Mouse (Mus musculus): ENCODE results near the gene Ppcs. TPM values are rescaled to one million over a fixed set of nuclear protein-coding genes. Genes with fewer than 3 reads are reported as not detected.

Ppcs gene
- total RNA-seq (2014; fragmentation: Nextera tagmentation), result 6.3 and 13.0 TPM in 2 replicates
- total RNA-seq (2017), result 3.8 and 4.8 TPM in 2 replicates

DNA sequence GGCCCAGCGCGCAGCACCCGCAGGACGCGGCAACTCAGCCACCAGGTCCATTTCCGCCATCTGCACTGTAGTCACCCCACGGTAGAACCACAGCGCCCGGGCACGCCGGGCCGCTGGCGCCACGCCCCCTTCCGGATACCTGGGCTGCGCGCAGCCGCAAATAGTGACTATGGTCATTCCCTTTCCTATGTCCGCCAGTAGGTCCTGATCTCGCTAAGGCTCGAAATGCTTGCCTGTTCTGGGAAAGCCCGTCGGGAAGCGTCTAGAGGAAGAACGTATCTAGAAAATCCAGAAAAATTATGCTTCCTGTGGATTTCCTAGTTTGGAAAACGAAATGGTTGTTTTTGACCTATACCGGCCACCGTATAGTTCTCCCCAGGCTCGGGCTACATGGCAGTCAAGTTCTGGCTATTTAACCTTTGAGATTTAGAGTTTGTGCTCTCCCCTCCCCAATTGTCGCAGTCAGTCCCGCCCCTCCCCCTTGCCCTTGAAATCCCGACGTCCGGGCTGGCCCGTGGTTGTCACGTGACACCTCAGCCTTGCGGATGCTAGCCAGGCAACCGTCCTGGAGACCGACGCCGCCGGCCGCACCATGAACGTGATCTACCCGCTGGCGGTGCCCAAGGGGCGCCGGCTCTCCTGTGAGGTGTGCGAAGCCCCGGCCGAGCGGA is at the start of gene Ppcs, which contains the start of gene Zmynd12:
Gene Ppcs (minus strand): TSS at position 127 of the 671 bp plus-strand sequence.
Gene Zmynd12 (plus strand): TSS at position 521 of the 671 bp plus-strand sequence.
- peak; percentile 69 for ATAC-seq (replicated peaks; ENCODE audit: low FRiP score, low TSS enrichment, poor library complexity, severe bottlenecking)

DNA sequence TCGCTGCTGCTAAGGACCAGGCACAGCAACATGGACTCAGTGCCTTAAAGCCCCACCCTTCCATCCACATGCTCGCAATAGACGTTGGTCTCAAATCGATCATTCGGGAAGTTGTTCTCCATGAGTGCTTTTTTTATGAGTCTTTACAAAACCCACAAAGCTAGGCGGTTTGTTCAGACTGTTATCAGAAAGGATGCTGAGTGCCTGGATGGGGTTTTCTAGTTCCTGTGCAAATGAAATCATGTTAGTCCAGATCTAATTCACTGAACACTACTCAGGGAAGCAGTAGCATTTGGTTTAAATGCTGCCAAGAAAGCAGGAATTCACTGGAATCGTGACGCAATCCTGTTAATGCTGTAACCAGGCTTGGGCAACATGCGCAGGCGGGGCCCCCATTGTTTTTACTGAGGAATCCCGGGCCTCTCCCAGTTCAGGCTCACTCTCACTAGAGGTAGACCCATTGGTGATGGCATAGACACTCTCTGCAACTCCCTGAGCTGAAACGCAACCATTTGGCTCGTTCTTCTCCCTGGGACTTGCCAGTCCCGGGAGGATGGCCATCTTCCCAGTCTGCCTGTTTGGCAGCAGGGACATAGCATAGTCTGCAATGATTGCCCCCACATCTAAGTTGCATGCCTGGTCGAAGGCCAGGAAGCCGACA is 45.6 kb upstream of the Ppcs start:
- no peak for ATAC-seq (replicated peaks; ENCODE audit: low FRiP score, low TSS enrichment, poor library complexity, severe bottlenecking)

DNA sequence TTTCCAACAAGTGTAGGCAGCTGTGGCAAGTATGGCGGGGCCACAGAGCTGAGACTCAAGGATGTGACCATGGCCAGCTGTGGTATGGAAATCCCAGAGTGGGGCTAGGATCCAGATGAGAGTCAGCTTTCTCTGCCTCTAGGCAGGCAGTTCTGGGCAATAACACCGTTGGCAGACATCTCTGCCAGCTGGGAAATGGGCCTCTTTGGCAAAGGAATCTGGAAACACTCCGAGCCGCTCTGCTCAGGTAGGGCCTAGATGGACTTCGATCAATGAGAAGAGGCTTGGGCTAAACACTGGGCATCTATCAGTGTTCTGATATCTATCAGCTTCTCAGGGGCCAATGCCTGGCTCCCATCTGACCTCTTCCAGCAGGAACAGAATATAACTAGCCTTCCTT is 43.6 kb upstream of the Ppcs start:
- ATAC-seq (replicated peaks; ENCODE audit: low FRiP score, low TSS enrichment, poor library complexity, severe bottlenecking), result no peak

DNA sequence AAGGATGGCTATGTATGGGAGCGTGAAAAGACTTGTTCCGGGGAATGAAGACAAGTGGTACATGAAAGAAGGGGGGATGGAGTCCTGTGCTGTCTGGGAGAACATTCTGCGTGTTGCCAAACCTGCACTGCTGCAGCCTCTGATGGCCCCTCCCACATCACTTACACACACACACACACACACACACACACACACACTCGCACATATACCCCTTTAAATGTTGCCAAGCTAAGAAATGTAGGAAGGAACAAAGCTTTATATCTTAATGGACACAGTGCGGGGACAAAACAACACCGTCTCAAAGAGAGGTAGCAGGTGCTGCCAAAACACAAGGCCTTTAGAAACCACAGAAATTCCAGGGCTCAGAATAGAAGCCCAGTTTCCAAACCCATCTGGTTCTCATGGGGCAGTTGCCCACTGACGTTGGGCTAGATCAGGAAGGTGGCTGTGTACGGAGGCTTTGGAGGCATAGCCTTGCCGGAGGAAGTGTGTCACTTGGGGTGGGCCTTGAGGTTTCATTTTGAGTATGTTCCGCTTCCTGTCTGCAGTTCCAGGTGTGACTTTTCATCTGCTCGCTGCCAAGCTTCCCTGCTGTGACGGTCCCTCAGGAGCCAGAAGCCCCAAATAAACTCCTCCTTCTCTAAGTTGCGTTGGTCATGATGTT is 41.7 kb upstream of the Ppcs start:
- ATAC-seq (replicated peaks; ENCODE audit: low FRiP score, low TSS enrichment, poor library complexity, severe bottlenecking), result no peak

DNA sequence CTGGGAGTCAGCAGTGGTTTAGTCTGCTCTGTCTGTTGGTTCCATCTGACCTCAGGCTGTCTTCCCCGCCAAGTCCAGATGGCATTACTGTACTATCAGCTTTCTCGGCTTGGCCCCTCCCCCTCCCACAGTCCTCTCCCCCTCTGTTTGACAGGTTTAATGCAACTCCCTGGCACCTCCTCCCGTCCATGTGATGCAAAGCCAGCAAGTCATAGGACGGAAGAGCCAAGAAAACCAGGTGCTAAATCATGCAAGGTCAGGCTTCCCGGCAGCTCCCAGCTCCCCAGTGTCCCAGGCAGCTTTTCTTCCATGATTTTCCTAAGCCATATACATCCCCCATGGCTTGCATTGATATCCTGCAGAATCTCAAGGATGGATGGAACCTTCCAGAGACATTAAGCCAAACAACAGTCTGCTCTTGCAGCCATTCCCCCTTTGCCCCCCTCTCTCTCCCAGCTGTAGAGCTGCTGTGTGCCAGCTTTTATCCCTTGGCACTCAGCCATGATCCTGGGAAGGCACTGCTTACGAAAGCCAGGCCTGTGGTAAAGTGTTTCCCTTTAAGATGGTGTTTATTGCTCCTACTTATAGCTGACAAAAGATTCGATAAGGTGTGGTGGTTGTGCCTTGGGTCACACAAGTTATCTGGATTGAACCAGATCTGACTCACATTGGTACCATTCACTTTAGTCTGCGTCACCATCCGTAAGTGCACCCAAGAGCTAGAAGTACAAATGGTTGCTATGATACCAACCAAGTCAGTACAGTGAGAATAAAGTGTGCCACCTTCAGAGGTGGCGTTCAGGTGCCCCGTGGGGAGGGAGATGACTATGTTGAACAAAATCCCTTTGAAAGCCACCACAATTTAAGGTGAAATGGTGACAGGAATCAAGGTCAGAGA is 40.9 kb upstream of the Ppcs start:
- ATAC-seq (replicated peaks; ENCODE audit: low FRiP score, low TSS enrichment, poor library complexity, severe bottlenecking), result no peak

DNA sequence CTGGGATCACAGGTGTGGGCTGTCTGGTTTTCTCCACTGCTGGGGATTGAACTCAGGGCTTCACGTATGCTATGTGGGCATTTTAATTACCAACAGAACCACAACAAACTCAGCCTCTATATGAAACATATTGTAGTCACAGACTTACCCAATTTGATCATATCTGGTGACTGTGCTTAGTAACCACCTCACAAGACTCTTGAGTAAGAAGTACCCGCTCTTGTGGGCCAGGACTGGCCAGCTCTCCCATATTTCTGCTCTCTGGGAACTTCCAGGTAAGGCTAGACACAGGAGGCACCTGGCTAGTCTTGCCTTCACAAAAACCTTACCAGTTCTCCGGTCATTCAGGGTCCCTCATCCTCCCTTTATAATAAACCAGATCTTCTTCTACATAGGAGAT is 40.2 kb upstream of the Ppcs start:
- no peak for ATAC-seq (replicated peaks; ENCODE audit: low FRiP score, low TSS enrichment, poor library complexity, severe bottlenecking)

DNA sequence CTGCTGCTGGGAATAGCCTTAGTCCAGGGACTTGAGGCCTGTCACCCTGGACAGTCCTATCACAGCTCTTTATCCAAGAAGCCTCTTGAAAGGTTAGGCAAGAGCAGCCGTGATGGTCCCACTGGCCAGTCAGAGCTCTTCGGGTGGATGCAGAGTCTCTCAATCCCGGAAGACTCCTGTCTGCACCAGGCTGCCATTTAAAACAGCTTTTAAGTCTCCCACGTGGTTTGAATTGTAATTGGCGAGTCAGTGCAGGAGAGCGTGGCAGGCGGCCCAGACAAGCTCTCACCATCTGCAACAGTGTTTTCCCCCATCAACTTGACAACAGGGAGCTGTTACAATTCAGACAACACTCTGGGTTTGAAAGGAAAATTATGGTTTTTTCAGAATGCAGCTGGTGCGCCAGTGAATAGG is 38.5 kb upstream of the Ppcs start:
- no peak for ATAC-seq (replicated peaks; ENCODE audit: low FRiP score, low TSS enrichment, poor library complexity, severe bottlenecking)

DNA sequence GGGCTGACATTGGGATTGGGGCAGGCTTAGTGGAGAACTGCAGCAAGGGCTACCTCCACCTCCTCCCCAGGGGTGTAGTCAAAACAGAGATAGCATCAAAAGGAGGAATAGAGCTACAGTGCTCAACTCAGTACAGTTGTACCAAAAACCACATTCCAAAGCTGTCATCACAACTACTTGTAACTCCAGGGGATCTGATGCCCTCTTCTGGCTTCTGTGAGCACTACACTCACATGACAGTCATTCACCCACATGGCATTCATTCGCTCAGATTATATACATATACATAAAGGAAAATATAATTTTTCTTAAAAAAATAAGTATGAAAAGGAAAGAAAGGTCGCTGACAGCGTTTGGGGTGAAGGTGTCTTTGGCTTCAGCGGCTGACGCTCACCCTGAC is 38.1 kb upstream of the Ppcs start:
- ATAC-seq (replicated peaks; ENCODE audit: low FRiP score, low TSS enrichment, poor library complexity, severe bottlenecking), result peak; percentile 61

DNA sequence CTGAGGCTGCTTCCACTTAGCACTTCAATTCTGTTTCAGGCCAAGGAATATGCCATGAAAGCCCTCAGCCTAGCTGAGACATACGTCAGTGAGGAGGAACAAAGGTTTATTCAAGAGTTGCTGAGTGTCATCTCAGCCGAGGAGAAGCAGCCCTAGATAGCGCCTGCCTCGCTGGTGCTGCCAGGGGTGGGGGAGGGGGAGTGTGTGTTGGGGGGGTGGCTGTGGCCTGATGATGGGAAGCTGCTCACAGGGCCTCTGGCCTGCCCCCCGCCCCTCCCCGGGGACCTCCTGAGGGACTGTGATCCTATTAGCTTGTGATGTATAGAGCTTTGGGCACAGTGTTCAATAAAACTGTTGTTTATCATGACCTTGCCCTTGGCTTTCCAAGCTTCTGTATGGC is 31.3 kb upstream of the Ppcs start:
- no peak for ATAC-seq (replicated peaks; ENCODE audit: low FRiP score, low TSS enrichment, poor library complexity, severe bottlenecking)

DNA sequence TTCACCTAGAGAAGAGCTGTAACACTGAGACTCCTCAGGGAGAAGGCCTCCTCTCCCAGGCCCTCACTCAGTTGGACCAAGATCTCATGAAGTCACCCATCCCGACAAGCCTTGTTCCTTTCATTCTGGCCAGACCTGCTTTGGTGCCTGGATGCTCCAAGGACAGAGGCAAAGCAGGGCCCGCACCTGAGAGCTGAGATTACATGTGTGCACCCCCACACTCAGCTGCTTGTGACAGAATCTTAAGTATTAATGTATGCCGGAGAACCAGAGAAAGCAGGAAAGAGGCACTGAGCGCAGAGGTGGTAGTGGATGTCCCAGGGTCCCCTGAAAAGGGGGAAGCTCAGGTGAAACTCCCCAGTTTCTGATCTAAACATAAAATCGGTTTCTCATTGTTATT is 30.9 kb upstream of the Ppcs start:
- ATAC-seq (replicated peaks; ENCODE audit: low FRiP score, low TSS enrichment, poor library complexity, severe bottlenecking), result no peak

DNA sequence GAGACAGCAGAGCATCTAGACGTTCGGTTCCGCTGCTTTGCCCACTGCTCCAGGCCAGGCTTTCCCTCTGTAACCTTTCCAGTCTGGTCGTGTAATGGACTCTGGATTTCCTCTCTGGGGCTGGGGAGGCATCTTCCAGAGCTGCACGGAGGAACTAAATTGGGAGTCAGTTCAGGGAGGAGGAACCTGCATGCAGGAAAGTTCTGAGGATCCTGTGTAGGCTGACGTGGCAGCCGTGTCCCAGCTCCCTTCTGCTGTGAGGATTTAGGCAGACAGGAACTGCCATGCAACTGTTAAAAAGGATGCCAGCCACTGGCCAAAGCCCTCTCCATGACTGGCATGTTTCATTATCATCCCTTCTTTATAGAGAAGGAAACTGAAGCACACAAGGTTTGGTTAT is 28.2 kb upstream of the Ppcs start:
- no peak for ATAC-seq (replicated peaks; ENCODE audit: low FRiP score, low TSS enrichment, poor library complexity, severe bottlenecking)

DNA sequence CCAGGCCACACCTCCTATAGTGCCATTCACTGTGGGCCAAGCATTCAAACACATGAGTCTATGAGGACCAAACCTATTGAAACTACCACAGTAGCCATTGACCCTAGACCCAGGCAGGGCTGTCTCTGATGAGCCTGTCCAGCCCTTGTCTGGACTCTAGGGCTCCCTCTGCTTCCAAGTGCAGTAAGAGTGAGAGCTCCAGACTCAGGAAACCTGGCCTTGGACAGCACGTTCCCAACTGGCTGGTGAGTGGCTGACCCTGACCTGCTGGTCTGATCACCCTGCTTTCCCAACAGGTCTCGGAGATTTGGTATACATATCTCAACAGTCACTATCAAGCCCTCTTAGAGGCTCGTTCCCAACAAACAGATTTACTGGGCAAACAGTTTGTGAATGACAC is 25.6 kb upstream of the Ppcs start:
- no peak for ATAC-seq (replicated peaks; ENCODE audit: low FRiP score, low TSS enrichment, poor library complexity, severe bottlenecking)

DNA sequence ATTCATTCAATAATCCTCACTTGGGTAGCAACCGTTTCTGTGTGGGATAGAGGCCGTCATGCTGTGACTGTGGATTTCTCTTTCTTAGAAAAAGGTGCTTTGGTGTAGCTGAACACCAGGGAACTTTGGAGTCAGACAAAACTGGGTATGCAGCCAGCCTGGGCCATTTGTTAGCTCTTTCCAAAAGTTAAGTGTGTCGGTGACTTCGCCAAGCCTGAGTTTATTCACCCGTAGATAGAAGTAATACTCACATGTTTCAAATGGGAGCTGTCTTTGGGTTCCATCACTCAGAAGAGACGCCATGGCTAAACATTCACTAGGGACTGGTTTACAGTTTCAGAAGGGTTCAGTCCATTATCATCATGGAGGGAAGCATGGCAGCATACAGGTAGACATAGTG is 25.0 kb upstream of the Ppcs start:
- no peak for ATAC-seq (replicated peaks; ENCODE audit: low FRiP score, low TSS enrichment, poor library complexity, severe bottlenecking)

DNA sequence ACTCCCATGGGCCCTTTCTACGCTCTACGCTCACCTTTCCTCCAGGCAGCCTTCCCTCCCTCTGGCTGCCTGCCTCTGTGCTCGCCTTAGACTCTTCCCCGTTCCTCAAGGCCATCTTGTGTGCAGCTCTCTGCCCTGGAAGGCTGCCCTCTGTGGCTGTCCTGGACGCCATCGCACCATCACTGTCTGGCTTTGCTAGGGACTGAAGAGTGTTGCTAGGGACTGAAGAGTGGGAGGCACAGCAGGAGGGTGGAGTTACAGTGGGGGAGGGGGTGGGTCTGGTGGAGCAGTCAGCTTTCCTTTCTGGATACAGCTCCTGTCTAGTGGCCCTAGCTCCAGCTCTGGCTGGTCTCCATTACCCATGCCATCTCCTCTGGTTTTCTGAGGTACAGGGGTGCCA is 20.3 kb upstream of the Ppcs start:
- no peak for ATAC-seq (replicated peaks; ENCODE audit: low FRiP score, low TSS enrichment, poor library complexity, severe bottlenecking)

DNA sequence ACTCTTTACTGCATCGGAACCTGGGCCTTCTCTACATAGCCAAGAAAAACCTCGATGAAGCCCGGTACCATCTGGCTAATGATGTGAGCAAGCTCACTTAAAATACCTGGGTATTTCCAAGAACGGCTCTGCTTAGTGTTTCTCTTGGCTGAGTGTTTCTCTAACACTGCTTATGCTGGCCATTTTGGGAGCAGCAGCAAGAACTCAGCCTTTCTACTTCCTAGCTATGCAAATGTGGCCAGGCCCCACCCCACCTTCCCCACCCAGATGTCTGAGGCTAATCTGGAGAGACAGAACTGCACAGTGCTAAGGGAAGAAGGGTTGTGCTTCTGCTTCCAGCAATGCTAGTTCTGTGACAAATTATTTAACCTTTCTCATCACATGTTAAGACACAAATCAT is 19.6 kb upstream of the Ppcs start:
- ATAC-seq (replicated peaks; ENCODE audit: low FRiP score, low TSS enrichment, poor library complexity, severe bottlenecking), result 0 out of 2 replicates have a peak, but pooled peaks have one; percentile 49

DNA sequence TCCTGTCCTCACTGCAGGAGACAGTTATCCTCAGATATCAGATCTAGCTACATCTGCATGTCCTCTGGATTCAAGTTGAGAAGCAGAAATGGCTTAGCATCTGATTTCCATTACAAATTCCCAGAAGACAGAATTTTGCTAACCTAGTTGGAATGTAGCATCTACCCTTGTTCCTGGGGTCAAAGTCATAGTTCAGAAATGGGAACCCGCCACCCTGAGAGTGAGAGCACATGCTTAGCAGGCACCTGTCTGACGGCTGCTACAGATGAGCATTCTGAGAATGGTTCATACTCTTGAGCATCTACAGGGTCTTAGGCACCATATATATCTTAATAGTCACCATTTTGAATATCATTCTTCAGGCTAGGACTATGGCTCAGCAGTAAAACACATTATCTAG is 15.7 kb upstream of the Ppcs start:
- no peak for ATAC-seq (replicated peaks; ENCODE audit: low FRiP score, low TSS enrichment, poor library complexity, severe bottlenecking)

DNA sequence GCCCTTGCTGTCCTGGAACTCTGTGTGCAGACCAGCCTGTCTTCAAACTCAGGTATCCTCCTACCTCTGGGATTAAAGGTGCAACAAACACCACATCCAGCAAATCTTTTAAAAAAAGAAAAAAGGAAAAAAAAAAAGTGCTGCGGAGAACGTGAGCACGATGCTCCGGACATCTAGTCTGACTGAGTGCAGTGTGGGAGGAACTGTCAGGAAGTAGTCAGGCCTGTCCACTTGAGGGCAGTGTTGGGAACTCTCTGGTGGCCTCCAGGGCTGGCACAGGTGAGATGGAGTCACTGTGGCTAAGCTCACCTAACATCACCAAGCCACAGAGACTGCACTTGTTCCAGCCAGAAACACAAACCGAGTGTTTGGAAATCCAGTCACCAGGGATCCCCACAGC is 8.5 kb upstream of the Ppcs start:
- peak; percentile 49; the same call in 1 of the 2 replicates for ATAC-seq (replicated peaks; ENCODE audit: low FRiP score, low TSS enrichment, poor library complexity, severe bottlenecking)

DNA sequence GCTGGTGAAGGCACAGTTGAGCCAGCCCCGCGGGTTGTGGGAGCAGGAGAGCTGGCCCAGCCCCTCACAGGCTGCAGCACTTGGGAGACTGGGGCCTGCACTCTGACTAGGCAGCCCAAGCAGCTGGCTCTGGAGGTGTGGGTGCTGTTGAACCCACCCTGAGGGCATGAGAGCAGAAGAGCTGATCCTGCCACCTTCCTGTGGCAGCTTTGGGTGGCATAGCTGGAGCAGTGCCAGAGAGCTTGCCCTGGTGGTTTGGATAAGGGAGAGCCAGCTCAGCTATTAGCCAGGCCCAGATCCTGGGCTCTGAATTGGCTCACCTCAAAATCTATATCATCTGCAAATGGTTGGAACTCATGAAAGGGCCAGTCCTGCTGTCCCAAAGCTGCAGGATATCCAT is 5.5 kb upstream of the Ppcs start:
- peak; percentile 93 for ATAC-seq (replicated peaks; ENCODE audit: low FRiP score, low TSS enrichment, poor library complexity, severe bottlenecking)

DNA sequence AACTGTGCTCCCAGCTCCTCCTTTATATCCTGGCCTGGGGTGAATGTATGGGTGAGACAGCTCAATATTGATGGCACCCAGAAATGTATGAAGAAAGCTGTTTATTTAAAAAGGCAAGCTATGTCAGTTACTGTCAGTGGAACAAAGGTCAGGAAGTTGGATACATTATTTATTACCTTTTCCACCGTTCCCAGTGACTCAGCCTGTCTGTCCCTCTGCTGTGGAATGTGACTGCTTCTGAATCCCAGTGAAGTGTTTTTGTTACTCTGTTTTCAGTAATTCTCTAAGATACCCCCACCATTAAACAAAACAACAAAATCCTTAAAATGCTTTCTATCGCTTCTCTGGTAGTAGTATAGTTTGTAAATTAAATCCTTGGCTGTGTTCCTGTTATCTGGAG is 3.4 kb upstream of the Ppcs start:
- no peak for ATAC-seq (replicated peaks; ENCODE audit: low FRiP score, low TSS enrichment, poor library complexity, severe bottlenecking)

DNA sequence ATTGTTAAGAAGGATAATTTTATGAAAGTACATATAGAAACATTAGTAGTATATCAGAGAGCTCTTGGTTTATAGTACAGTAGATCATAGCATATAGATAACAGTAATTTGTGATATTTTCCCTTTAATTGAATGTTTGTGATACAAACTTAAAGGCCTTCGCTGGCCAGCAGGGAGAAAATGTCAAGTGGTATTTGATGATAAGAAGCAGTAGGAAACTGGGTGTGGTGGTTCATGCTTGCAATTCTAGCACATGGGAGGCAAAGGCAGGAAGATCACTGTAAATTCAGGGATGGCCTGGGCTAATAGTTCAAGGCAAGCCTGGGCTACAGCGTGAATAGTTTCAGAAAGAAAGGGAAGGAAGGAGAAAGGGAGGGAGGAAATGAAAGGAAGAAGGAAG is 2.9 kb upstream of the Ppcs start:
- ATAC-seq (replicated peaks; ENCODE audit: low FRiP score, low TSS enrichment, poor library complexity, severe bottlenecking), result peak; percentile 38

All from megakaryocyte-erythroid progenitor cell, adult 5-6 weeks (primary cell).